Mouse (Mus musculus) mesoderm, embryonic 11.5 days (tissue): ENCODE measurements around the gene Olfr812.
"Not testable (repeated sequence)": the region's sequence is repeated elsewhere in the genome, so short reads cannot be mapped to it uniquely, and the experiment has no call there.

ENCODE experiments used
- DNase-seq: peaks from one replicate; pipeline ENCODE4 v3.0.0-alpha.2; 2012; ENCODE audit warnings: low read depth, low spot score

Gene Olfr812

GRCm38 (mm10) chr10:129845994-129846393 is at the start of gene Olfr812:
Gene Olfr812 (minus strand): TSS chr10:129846094.
- no peak for DNase-seq

GRCm38 (mm10) chr10:129885934-129886333 is 40.0 kb upstream of the Olfr812 start:
- DNase-seq: no peak

- DNase-seq: not testable (repeated sequence)
These were observed 39.6 kb upstream of the Olfr812 start for GRCm38 (mm10) chr10:129885496-129885895.

GRCm38 (mm10) chr10:129879751-129880150 is 33.9 kb upstream of the Olfr812 start, which contains the start of gene Olfr814:
Gene Olfr814 (minus strand): TSS chr10:129879851.
- not testable (repeated sequence) for DNase-seq

GRCm38 (mm10) chr10:129855067-129855466 is 9.2 kb upstream of the Olfr812 start, which contains the start of gene Olfr813:
Gene Olfr813 (plus strand): TSS chr10:129855367.
- DNase-seq: no peak

- DNase-seq: no peak
These were observed 1.4 kb upstream of the Olfr812 start for GRCm38 (mm10) chr10:129847343-129847742.

- DNase-seq: no peak
These were observed 41.6 kb downstream of the Olfr812 start, which contains the start of gene Olfr811 for GRCm38 (mm10) chr10:129804296-129804695. Gene Olfr811 (minus strand): TSS chr10:129804396.

GRCm38 (mm10) chr10:129794817-129795216 is 51.1 kb downstream of the Olfr812 start, which contains the start of gene Olfr810:
Gene Olfr810 (minus strand): TSS chr10:129794917.
- DNase-seq: no peak
